Mouse (Mus musculus) 3134 (cell line): ENCODE data around the gene Nkain4.
A peak's percentile ranks its signal among the peaks of the same experiment; 100 is the strongest.

Experiments used
- DNase-seq: peaks from one replicate; pipeline ENCODE4 v3.0.0-alpha.2; 2011; ENCODE audit warnings: low spot score; ENCODE audit not compliant: insufficient read length; ENCODE audit errors: extremely low read depth

Gene Nkain4

GRCm38 (mm10) chr2:180954061-180955047 lies at the start of gene Nkain4:
Gene Nkain4 (minus strand): TSS chr2:180954699.
- DNase-seq: no peak

GRCm38 (mm10) chr2:180996905-180997304 lies 42.4 kb upstream of the Nkain4 start:
- no peak for DNase-seq

DNA sequence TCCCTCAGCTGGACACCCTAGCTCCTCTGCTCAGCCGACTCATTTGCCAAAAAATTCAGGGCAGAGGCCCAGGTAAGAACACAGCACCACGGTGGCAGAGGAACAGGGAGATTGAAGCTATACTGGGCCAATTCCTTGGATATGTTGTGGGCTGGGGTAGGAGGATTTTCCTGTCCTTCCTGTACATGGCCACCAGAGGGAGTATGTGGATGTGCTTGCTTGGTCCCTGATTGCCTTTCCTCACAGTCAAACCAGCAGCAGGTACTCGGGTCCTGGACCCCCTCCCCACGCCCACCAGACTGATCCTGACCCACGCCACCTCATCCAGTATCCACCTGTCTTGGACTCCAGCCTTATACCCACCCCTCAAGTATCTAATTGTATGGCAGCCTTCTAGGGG lies 41.9 kb upstream of the Nkain4 start:
- DNase-seq: peak; percentile 18

GRCm38 (mm10) chr2:180995457-180995856 lies 41.0 kb upstream of the Nkain4 start:
- DNase-seq: no peak

- no peak for DNase-seq
Observed at GRCm38 (mm10) chr2:180994360-180994759, 39.9 kb upstream of the Nkain4 start.

DNA sequence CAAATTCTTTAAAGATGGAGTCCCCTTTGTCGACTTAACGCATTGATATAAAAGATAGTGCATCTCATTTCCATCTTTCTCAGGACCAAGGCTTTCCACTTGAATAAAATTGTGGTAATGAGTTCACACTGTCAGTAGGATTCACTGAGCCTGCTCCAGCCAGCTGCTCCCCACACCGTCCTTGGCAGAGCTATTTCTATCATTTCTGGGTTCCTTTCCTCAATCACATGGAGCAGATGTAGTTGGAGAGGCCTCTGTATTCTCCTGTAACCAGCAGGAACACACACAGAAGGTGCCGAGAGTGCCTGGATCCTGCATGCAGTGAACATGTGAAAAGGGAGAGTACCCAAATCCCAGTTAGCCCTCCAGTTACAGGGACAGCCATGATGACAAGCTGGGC lies 35.8 kb upstream of the Nkain4 start:
- no peak for DNase-seq

GRCm38 (mm10) chr2:180988948-180989347 lies 34.4 kb upstream of the Nkain4 start:
- DNase-seq: no peak

GRCm38 (mm10) chr2:180988347-180988913 lies 33.9 kb upstream of the Nkain4 start:
- no peak for DNase-seq

DNA sequence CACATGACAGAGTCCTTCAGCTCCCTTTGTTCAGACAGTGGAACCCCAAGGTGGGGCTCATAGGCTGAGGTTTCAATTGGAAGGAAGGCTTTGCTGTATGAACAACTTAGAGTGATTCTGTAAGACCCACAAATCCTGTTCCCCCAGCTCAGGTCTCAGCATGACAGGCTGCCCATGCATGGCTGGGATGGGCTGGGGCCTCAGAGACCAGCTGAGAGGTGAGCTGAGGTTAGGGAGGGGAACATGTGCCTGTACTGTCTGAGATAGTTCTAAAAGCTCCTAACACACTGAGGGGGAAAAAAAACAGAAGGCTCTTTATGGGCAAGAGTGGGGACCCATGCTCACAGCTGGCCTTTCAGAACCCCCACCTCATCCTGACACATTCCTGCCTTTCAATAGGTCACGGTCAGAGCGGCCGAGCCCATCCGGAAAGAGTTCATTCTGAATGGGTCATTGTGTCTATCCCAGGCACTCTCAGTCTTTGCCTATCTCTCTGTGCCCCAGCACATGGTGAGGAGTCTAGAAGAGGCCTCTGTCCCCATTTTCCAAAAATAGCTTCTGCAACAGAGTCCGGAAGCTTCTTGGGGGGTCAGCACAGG lies 33.0 kb upstream of the Nkain4 start:
- DNase-seq: no peak

GRCm38 (mm10) chr2:180987001-180987400 lies 32.5 kb upstream of the Nkain4 start:
- DNase-seq: no peak

GRCm38 (mm10) chr2:180986449-180986848 lies 31.9 kb upstream of the Nkain4 start, which contains the start of gene Col20a1:
Gene Col20a1 (plus strand): TSS chr2:180986535.
- no peak for DNase-seq

- no peak for DNase-seq
Observed at GRCm38 (mm10) chr2:180985635-180986034, 31.1 kb upstream of the Nkain4 start.

- no peak for DNase-seq
Observed at GRCm38 (mm10) chr2:180981133-180981532, 26.6 kb upstream of the Nkain4 start.

DNA sequence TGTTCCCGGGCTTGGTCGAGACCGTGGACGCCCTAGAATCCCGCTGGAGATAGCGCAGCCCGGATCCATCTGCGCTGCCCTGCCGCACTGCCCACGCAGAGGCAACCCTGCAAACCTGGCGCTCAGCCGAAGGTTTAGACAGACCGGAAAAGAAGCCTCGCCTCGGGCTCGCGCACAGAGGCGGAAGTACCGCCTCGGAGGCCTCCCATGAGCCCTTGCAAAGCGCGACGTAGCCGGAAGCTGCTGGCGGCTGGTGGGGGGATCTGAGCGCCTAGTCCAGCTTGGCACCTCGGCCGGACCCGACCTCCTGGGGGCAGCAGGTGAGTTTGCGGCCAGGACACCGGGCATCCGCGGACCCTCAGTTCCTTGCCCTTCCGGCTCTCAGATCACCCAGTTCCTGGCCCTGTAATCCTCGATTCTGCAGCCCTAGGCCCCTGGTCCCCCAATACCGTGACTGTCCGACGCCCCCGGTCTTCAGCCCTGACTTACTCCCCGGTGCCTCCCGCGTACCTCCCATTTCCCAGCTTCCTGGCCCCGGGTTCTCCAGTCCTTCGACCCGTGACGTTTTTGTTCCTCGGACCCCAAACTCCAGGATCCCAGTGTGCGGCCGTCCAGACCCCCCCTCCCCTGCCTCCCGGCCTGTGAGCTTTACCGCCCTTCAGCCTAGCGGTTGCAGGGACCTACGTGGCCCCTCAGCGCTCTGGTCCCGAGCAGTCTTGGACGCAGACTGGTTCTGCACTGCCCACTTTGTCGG lies 12.7 kb upstream of the Nkain4 start, which contains the start of gene Arfgap1:
Gene Arfgap1 (plus strand): TSS at position 216 of the 754 bp plus-strand sequence.
- DNase-seq: peak; percentile 89

DNA sequence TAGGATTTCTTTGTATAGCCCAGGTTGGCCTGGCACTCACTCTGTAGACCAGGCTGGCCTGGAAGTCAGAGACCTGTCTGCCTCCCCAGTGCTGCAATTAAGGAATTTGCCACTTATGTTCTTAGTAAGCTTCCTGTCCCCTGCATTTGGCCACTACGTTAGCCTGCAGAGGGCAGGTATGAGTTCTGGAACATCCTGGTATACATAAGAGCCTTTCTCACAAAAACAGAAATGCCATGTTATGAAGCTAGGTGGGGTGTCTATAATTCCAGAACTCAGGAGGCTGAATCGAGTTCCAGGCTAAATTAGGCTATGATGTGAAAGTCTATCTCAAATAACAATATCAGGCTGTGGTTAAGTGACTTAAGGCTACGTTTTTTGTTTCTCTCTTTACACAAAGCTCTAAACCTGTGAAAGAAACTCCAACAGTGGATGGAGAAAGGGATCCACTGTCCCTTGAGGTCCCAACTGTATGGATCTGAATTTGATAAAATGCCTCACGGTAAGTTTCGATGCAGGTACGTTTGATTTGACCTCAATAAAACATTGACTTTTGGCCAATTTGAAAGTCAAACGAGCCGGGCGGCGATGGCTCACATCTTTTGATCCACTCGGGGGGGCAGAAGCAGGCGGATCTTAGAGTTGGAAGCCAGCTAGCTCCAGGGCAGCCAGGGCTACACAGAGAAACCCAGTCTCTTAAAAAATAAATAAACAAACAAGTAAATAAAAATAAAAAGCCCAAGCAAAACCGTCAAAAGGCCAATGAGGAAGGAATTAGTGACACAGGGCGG lies 11.8 kb upstream of the Nkain4 start:
- peak; percentile 46 for DNase-seq

DNA sequence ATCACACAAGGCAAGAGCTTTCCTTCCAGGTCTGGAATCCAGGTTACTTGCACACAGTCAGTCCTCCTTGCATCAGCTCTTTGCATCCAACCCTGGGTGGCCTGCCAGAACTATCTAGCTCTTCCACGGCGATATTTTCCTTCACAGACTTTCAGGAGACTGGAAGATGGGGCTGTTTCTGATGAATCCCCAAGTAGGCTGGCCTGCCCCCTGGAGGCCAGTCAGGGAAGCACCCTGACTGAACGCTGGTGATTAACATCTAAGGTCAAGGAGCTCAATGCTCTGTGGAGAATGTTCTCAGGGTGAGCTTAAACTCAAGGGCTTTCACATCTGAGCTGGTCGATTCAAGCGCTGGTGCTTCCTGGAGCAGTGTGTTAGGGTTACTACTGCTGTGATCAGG lies 9.5 kb upstream of the Nkain4 start:
- DNase-seq: peak; percentile 53

- DNase-seq: no peak
Observed at GRCm38 (mm10) chr2:180962616-180963308, 8.3 kb upstream of the Nkain4 start.

GRCm38 (mm10) chr2:180960187-180960586 lies 5.7 kb upstream of the Nkain4 start:
- no peak for DNase-seq

- no peak for DNase-seq
Observed at GRCm38 (mm10) chr2:180959605-180960004, 5.1 kb upstream of the Nkain4 start.
